Mouse (Mus musculus) limb, embryonic 14.5 days (tissue): Measurements from ENCODE around the gene Fut2. TPM values are rescaled to one million over a fixed set of nuclear protein-coding genes. Genes with fewer than 3 reads are reported as not detected.

Source experiments
- ATAC-seq: fragments of 200-750 bp; cut with Nextera tagmentation; 2 replicates; pipeline ENCODE4 v1.8.0; 2017; ENCODE audit warnings: low read depth, moderate number of reproducible peaks, moderate TSS enrichment; ENCODE audit not compliant: low FRiP score
- DNase-seq: peaks from one replicate; pipeline ENCODE4 v3.0.0-alpha.2; 2015; ENCODE audit warnings: low spot score
- H3K27ac ChIP-seq: fragments of 300-500 bp; sonication (generic); replicated peaks from 2 replicates; pipeline ENCODE4 v1.5.1; 2014; ENCODE audit warnings: low read depth, mild to moderate bottlenecking, low read length, moderate library complexity, mixed read lengths
- H3K27me3 ChIP-seq: fragments of 300-500 bp; sonication (generic); 2 replicates; pipeline ENCODE4 v1.6.1; 2014; ENCODE audit warnings: low read length, mixed read lengths; ENCODE audit not compliant: control insufficient read depth, insufficient read depth
- H3K36me3 ChIP-seq: fragments of 300-500 bp; sonication (generic); 2 replicates; pipeline ENCODE4 v1.6.1; 2014; ENCODE audit warnings: mild to moderate bottlenecking, low read length, moderate library complexity, mixed read lengths; ENCODE audit not compliant: control insufficient read depth, insufficient read depth
- H3K4me1 ChIP-seq: fragments of 300-500 bp; sonication (generic); 2 replicates; pipeline ENCODE4 v1.6.1; 2014; ENCODE audit warnings: antibody characterized with exemption, low read length, mixed read lengths; ENCODE audit not compliant: control insufficient read depth, insufficient read depth
- H3K4me2 ChIP-seq: fragments of 300-500 bp; sonication (generic); replicated peaks from 2 replicates; pipeline ENCODE4 v1.6.1; 2014; ENCODE audit warnings: low read depth, mild to moderate bottlenecking, low read length, moderate library complexity; ENCODE audit not compliant: severe bottlenecking
- H3K4me3 ChIP-seq: fragments of 300-500 bp; sonication (generic); replicated peaks from 2 replicates; pipeline ENCODE4 v1.5.1; 2014; ENCODE audit warnings: low read length
- H3K9ac ChIP-seq: fragments of 300-500 bp; sonication (generic); 2 replicates; pipeline ENCODE4 v1.6.1; 2014; ENCODE audit warnings: mild to moderate bottlenecking, low read depth, low read length, moderate library complexity; ENCODE audit not compliant: severe bottlenecking
- H3K9me3 ChIP-seq: fragments of 300-500 bp; sonication (generic); 2 replicates; pipeline ENCODE4 v1.6.1; 2016; ENCODE audit warnings: low read length; ENCODE audit not compliant: control insufficient read depth
- POLR2A ChIP-seq: fragments of 200-500 bp; IDR thresholded peaks from 2 replicates; pipeline ENCODE4 v1.8.0; 2012; ENCODE audit warnings: inconsistent platforms, mild to moderate bottlenecking, moderate library complexity, borderline replicate concordance; ENCODE audit not compliant: insufficient read depth, insufficient read length; ENCODE audit errors: extremely low read depth
- WGBS: fragments of 180-500 bp; shearing (Covaris S2); extraction: QIAGEN DNeasy Blood & Tissue Kit; methylation state at CpG from one replicate; pipeline ENCODE4 v1.1.7; 2014; 5-methylcytosine and 5-hydroxymethylcytosine counted together
- polyA plus RNA-seq, 2 experiments: library from polyadenylated mRNA; depleted of rRNA in 1 of 2; stranded (reverse) in 1 of 2; unstranded in 1 of 2; fragments of >200 nt; fragmentation: Nextera tagmentation in 1 of 2; extraction: Ambion mirVana in 1 of 2; gene quantifications; 2 replicates each; pipeline versions ENCODE4 v1.2.1 to v1.2.3; 2012 to 2014

Gene Fut2
- polyA plus RNA-seq, 2 experiments: 1.4 to 2.9 TPM

GRCm38 (mm10) chr7:45635711-45636688, 30.2 kb downstream of the Fut2 start:
- WGBS: 81% methylated on average over 15 of the region's 15 CpGs
- H3K4me1 ChIP-seq: peaks cover 16% of the 10 kb centered on the region
- H3K27ac ChIP-seq: no peak overlapping the region
- no peak overlapping the region for H3K4me3 ChIP-seq
- no peaks in the 10 kb centered on the region for H3K27me3 ChIP-seq
- ATAC-seq: no peak
- H3K9ac ChIP-seq: no peak overlapping the region
- H3K4me2 ChIP-seq: no peak overlapping the region
- no peaks in the 10 kb centered on the region for H3K9me3 ChIP-seq
- TF ChIP-seq POLR2A: no peak
- H3K36me3 ChIP-seq: 0 out of 2 replicates have a peak, but pooled peaks cover 7% of the 10 kb centered on the region
- peak; percentile 41 for DNase-seq

- H3K27ac ChIP-seq: no peak overlapping the region
- no peaks in the 10 kb centered on the region for H3K9me3 ChIP-seq
- H3K4me3 ChIP-seq: no peak overlapping the region
- WGBS: 90% methylated on average over 11 of the region's 11 CpGs
- H3K4me2 ChIP-seq: no peak overlapping the region
- H3K36me3 ChIP-seq: 0 out of 2 replicates have a peak, but pooled peaks cover 7% of the 10 kb centered on the region
- H3K9ac ChIP-seq: no peak overlapping the region
- ATAC-seq: no peak
- no peak for TF ChIP-seq POLR2A
- no peak for DNase-seq
- H3K27me3 ChIP-seq: no peaks in the 10 kb centered on the region
- peaks cover 13% of the 10 kb centered on the region for H3K4me1 ChIP-seq
These were observed 31.1 kb downstream of the Fut2 start for GRCm38 (mm10) chr7:45634946-45635681.

GRCm38 (mm10) chr7:45632499-45632898, 33.7 kb downstream of the Fut2 start:
- Histone ChIP-seq H3K27me3 (no peaks in the 10 kb centered on the region), H3K4me2 (peak overlapping the region; percentile 53)

GRCm38 (mm10) chr7:45630064-45630907, 35.9 kb downstream of the Fut2 start:
- Histone ChIP-seq H3K4me2 (0 out of 2 replicates have a peak overlapping the region, but pooled peaks have one; percentile 2), H3K4me3 (no peak overlapping the region), H3K27me3 (no peaks in the 10 kb centered on the region), H3K36me3 (no peaks in the 10 kb centered on the region), H3K9me3 (no peaks in the 10 kb centered on the region), H3K27ac (no peak overlapping the region), H3K4me1 (peaks cover 6% of the 10 kb centered on the region; the same call in 1 of the 2 replicates), H3K9ac (no peak overlapping the region)
- DNase-seq (no peak), ATAC-seq (no peak)
- 72% methylated on average over 23 of the region's 23 CpGs for WGBS
- no peak for TF ChIP-seq POLR2A

More at GRCm38 (mm10) chr7:45632499-45632898, 33.7 kb downstream of the Fut2 start:
- ATAC-seq: 0 out of 2 replicates have a peak, but pooled peaks have one; percentile 18
- peak overlapping the region; percentile 59 for H3K9ac ChIP-seq
- H3K4me3 ChIP-seq: peak overlapping the region; percentile 24
- 0 out of 2 replicates have a peak, but pooled peaks have one; percentile 16 for TF ChIP-seq POLR2A
- DNase-seq: no peak
- H3K4me1 ChIP-seq: peaks cover 6% of the 10 kb centered on the region; the same call in 1 of the 2 replicates
- WGBS: 11% methylated on average over 29 of the region's 35 CpGs
- 0 out of 2 replicates have a peak, but pooled peaks cover 7% of the 10 kb centered on the region for H3K36me3 ChIP-seq
- H3K9me3 ChIP-seq: no peaks in the 10 kb centered on the region
- no peak overlapping the region for H3K27ac ChIP-seq
